Mouse (Mus musculus): Measurements from ENCODE around the gene Ccr7. TPM values are rescaled to one million over a fixed set of nuclear protein-coding genes. Genes with fewer than 3 reads are reported as not detected.

Ccr7 gene
- total RNA-seq, 1 experiment: 1.4 TPM

- Histone ChIP-seq H3K9ac (ENCODE audit: insufficient read depth, low read depth, low read length, poor library complexity, severe bottlenecking) (no peak overlapping the region), H3K36me3 (ENCODE audit: control insufficient read depth, insufficient read depth, low read length, poor library complexity, severe bottlenecking) (no peaks in the 10 kb centered on the region), H3K4me3 (ENCODE audit: insufficient read depth in 1 of 2, low read depth in 1 of 2, low read length in 2 of 2, poor library complexity in 1 of 2, severe bottlenecking in 1 of 2) (no peak overlapping the region), H3K9me3 (ENCODE audit: control insufficient read depth, insufficient read depth, low read depth, low read length) (no peaks in the 10 kb centered on the region), H3K27ac (ENCODE audit: insufficient read depth, low read depth, low read length, poor library complexity, severe bottlenecking) (no peak overlapping the region), H3K4me1 (ENCODE audit: control insufficient read depth in 2 of 2, insufficient read depth in 2 of 2, low read length in 2 of 2, poor library complexity in 1 of 2) (peaks cover 0 to 9% of the 10 kb centered on the region in 2 experiments; a peak in 1 of 4 replicates)
- in situ Hi-C loops (cut with MboI; ENCODE audit: low sequenced_read_pairs in 2 of 2, unreplicated experiment in 2 of 2): no loop called here
- TF ChIP-seq CHD2 (IDR thresholded peaks at IDR 0.05; ENCODE audit: low read depth, low read length): no peak
- no peak for TF ChIP-seq HCFC1 (IDR thresholded peaks at IDR 0.05; ENCODE audit: borderline replicate concordance, insufficient read depth, low read length)
- TF ChIP-seq ZNF384 (IDR thresholded peaks at IDR 0.05; ENCODE audit: low read depth, low read length): no peak
- no peak for TF ChIP-seq ZC3H11A (IDR thresholded peaks at IDR 0.05; ENCODE audit: borderline replicate concordance, low read depth, low read length)
- no peak for TF ChIP-seq MAFK (IDR thresholded peaks at IDR 0.05; ENCODE audit: insufficient read depth, low read depth, low read length)
- DNase-seq (ENCODE audit: low read depth, low spot score): no peak
These were observed 55.4 kb downstream of the Ccr7 start for GRCm38 (mm10) chr11:99099516-99099915.

DNA sequence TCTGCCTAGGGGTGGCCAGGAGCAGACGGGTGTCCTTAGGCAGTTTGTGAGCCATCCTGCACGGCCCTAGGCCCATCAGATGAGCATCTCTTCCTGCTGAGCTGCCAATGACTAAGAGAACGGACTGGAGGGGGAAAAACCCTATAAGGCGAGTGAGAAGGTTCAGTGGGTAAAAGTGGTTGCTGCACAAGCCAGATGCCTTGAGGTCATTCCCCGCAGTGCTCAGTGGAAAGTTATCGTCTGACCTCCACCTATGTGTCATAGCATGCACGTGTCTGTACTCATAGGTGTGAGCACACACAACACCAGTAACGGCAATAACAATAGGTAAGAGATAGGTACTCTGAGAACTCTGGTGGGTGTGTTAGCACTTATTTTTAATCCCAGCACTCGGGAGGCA is 56.0 kb downstream of the Ccr7 start:
- no peaks in the 10 kb centered on the region for H3K9me3 ChIP-seq (ENCODE audit: control insufficient read depth, insufficient read depth, low read depth, low read length)
- in situ Hi-C loops (cut with MboI; ENCODE audit: low sequenced_read_pairs in 2 of 2, unreplicated experiment in 2 of 2): no loop called here
- no peaks in the 10 kb centered on the region for H3K36me3 ChIP-seq (ENCODE audit: control insufficient read depth, insufficient read depth, low read length, poor library complexity, severe bottlenecking)
- no peak overlapping the region for H3K27ac ChIP-seq (ENCODE audit: insufficient read depth, low read depth, low read length, poor library complexity, severe bottlenecking)
- no peak overlapping the region for H3K4me3 ChIP-seq (ENCODE audit: insufficient read depth in 1 of 2, low read depth in 1 of 2, low read length in 2 of 2, poor library complexity in 1 of 2, severe bottlenecking in 1 of 2)
- H3K9ac ChIP-seq (ENCODE audit: insufficient read depth, low read depth, low read length, poor library complexity, severe bottlenecking): no peak overlapping the region
- no peak for DNase-seq (ENCODE audit: low read depth, low spot score)
- H3K4me1 ChIP-seq (ENCODE audit: control insufficient read depth in 2 of 2, insufficient read depth in 2 of 2, low read length in 2 of 2, poor library complexity in 1 of 2): peaks cover 0 to 9% of the 10 kb centered on the region in 2 experiments; a peak in 1 of 4 replicates
- TF ChIP-seq ZNF384 (IDR thresholded peaks at IDR 0.05; ENCODE audit: low read depth, low read length) (no peak), CHD2 (IDR thresholded peaks at IDR 0.05; ENCODE audit: low read depth, low read length) (no peak), ZC3H11A (IDR thresholded peaks at IDR 0.05; ENCODE audit: borderline replicate concordance, low read depth, low read length) (no peak), MAFK (IDR thresholded peaks at IDR 0.05; ENCODE audit: insufficient read depth, low read depth, low read length) (no peak)

GRCm38 (mm10) chr11:99096996-99097774 is 57.7 kb downstream of the Ccr7 start:
- no peak for DNase-seq (ENCODE audit: low read depth, low spot score)
- Histone ChIP-seq H3K27ac (ENCODE audit: insufficient read depth, low read depth, low read length, poor library complexity, severe bottlenecking) (no peak overlapping the region), H3K9me3 (ENCODE audit: control insufficient read depth, insufficient read depth, low read depth, low read length) (no peaks in the 10 kb centered on the region), H3K36me3 (ENCODE audit: control insufficient read depth, insufficient read depth, low read length, poor library complexity, severe bottlenecking) (no peaks in the 10 kb centered on the region), H3K9ac (ENCODE audit: insufficient read depth, low read depth, low read length, poor library complexity, severe bottlenecking) (no peak overlapping the region), H3K4me3 (ENCODE audit: insufficient read depth in 1 of 2, low read depth in 1 of 2, low read length in 2 of 2, poor library complexity in 1 of 2, severe bottlenecking in 1 of 2) (no peak overlapping the region), H3K4me1 (ENCODE audit: control insufficient read depth in 2 of 2, insufficient read depth in 2 of 2, low read length in 2 of 2, poor library complexity in 1 of 2) (peaks cover 0 to 9% of the 10 kb centered on the region in 2 experiments; a peak in 1 of 4 replicates)
- in situ Hi-C loops (cut with MboI; ENCODE audit: low sequenced_read_pairs in 2 of 2, unreplicated experiment in 2 of 2): no loop called here
- no peak for TF ChIP-seq ZC3H11A (IDR thresholded peaks at IDR 0.05; ENCODE audit: borderline replicate concordance, low read depth, low read length)
- TF ChIP-seq CHD2 (IDR thresholded peaks at IDR 0.05; ENCODE audit: low read depth, low read length): no peak
- TF ChIP-seq HCFC1 (IDR thresholded peaks at IDR 0.05; ENCODE audit: borderline replicate concordance, insufficient read depth, low read length): no peak
- TF ChIP-seq ZNF384 (IDR thresholded peaks at IDR 0.05; ENCODE audit: low read depth, low read length): no peak
- no peak for TF ChIP-seq MAFK (IDR thresholded peaks at IDR 0.05; ENCODE audit: insufficient read depth, low read depth, low read length)

- H3K9ac ChIP-seq (ENCODE audit: insufficient read depth, low read depth, low read length, poor library complexity, severe bottlenecking): no peak overlapping the region
- H3K4me3 ChIP-seq (ENCODE audit: insufficient read depth in 1 of 2, low read depth in 1 of 2, low read length in 2 of 2, poor library complexity in 1 of 2, severe bottlenecking in 1 of 2): no peak overlapping the region
- no peaks in the 10 kb centered on the region for H3K9me3 ChIP-seq (ENCODE audit: control insufficient read depth, insufficient read depth, low read depth, low read length)
- H3K36me3 ChIP-seq (ENCODE audit: control insufficient read depth, insufficient read depth, low read length, poor library complexity, severe bottlenecking): no peaks in the 10 kb centered on the region
- DNase-seq (ENCODE audit: low read depth, low spot score): no peak
- no peak for TF ChIP-seq ZC3H11A (IDR thresholded peaks at IDR 0.05; ENCODE audit: borderline replicate concordance, low read depth, low read length)
- TF ChIP-seq HCFC1 (IDR thresholded peaks at IDR 0.05; ENCODE audit: borderline replicate concordance, insufficient read depth, low read length): no peak
- TF ChIP-seq MAFK (IDR thresholded peaks at IDR 0.05; ENCODE audit: insufficient read depth, low read depth, low read length): no peak
- TF ChIP-seq CHD2 (IDR thresholded peaks at IDR 0.05; ENCODE audit: low read depth, low read length): no peak
- no peak for TF ChIP-seq ZNF384 (IDR thresholded peaks at IDR 0.05; ENCODE audit: low read depth, low read length)
- in situ Hi-C loops (cut with MboI; ENCODE audit: low sequenced_read_pairs in 2 of 2, unreplicated experiment in 2 of 2): no loop called here
- H3K4me1 ChIP-seq (ENCODE audit: control insufficient read depth in 2 of 2, insufficient read depth in 2 of 2, low read length in 2 of 2, poor library complexity in 1 of 2): peaks cover 0 to 5% of the 10 kb centered on the region in 2 experiments; a peak in 1 of 4 replicates
- H3K27ac ChIP-seq (ENCODE audit: insufficient read depth, low read depth, low read length, poor library complexity, severe bottlenecking): no peak overlapping the region
These were observed 58.5 kb downstream of the Ccr7 start for GRCm38 (mm10) chr11:99096417-99096816.
